Mouse (Mus musculus): ENCODE results near the gene Hps4.
A peak's percentile ranks its signal among the peaks of the same experiment; 100 is the strongest.

Hps4 gene

GRCm38 (mm10) chr5:112396066-112396465 is 53.2 kb downstream of the Hps4 start:
- DNase-seq (ENCODE audit: low read depth, low spot score): no peak

- no peak for DNase-seq (ENCODE audit: low read depth, low spot score)
These were observed 56.4 kb downstream of the Hps4 start for GRCm38 (mm10) chr5:112399284-112399683.

- DNase-seq (ENCODE audit: low read depth, low spot score): no peak
These were observed 59.6 kb downstream of the Hps4 start for GRCm38 (mm10) chr5:112402437-112402836.

- no peak for DNase-seq (ENCODE audit: low read depth, low spot score)
These were observed 63.1 kb downstream of the Hps4 start for GRCm38 (mm10) chr5:112406017-112406416.

DNA sequence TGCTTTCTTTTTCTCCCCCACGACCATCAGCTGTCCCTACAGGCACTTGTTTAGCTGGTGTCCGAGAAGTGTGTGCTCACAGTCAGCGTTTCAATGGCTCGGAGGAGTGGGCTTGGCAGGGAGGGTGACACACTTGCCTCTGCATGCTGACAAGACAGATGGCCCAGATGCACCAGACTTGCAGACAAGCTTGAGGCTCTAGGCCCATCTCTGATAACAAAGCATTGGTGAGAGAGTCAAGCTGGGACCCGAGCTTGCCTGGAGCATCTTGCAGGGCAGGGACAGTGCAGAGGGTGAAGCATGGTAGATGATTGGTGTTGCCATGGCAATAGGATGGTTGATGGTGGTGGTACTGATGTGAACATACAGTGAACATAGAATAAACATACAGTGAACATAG is 66.4 kb downstream of the Hps4 start:
- DNase-seq (ENCODE audit: low read depth, low spot score): no peak

DNA sequence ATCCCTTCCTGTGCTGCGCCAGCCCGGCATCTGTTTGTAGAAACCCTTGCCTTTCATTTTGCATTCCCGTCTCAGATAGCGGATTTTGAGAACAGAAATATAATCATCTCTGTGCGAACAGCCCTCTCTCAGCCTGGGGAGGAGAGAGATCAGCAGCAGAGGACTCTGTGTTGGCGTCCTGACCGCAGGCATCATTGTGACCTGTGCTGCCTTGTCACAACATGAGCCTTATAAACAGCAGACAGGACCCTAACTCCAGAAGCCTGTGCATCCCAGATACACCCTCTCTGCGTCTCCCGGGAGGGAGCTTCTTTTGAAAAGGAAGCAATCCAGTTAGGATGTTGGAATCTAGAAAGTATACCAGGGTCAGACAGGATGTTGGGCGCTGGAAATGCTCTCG is 68.2 kb downstream of the Hps4 start:
- no peak for DNase-seq (ENCODE audit: low read depth, low spot score)

DNA sequence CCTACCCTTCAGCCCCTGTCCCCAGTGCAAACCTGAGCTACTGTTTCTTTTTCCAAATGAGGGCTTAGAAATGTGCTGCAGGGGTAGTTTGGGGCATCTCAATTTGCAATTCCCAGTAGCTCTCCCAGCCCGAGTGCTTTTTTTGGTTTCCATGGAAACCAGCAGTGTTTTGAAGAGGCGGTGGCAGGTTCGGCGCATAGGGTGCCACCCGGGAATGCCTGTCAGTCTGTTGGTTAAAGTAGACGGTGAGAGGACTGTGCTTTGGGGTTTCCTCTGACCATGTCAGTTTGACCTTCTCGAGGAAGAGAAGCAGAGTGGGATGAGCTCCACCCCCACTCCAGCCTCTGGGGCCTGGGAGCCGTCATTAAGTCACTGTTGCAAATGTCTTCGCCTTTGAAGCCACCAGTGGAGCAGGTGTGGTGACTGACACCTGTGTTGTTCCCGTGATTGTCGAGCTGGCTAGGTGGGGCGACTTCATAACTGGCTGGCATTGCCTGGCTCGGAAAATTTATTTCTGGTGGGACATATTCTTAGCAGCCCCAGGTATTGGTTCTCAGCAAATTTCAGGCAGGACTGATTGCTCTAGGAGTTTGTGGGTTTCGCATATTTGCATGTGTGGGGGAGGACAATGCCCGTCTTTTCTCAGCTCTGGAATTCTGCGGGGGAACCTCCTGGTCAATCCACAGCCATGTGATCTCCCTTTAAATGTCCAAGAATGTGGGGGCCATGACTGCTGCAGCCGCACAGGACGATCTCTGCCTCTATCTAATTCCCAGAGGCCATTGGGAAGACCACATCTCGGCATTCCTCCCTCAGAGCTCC is 68.8 kb downstream of the Hps4 start:
- peak; percentile 61 for DNase-seq (ENCODE audit: low read depth, low spot score)

GRCm38 (mm10) chr5:112412781-112413180 is 69.9 kb downstream of the Hps4 start:
- DNase-seq (ENCODE audit: low read depth, low spot score): peak; percentile 61

- DNase-seq (ENCODE audit: low read depth, low spot score): no peak
These were observed 73.8 kb downstream of the Hps4 start for GRCm38 (mm10) chr5:112416673-112417072.

DNA sequence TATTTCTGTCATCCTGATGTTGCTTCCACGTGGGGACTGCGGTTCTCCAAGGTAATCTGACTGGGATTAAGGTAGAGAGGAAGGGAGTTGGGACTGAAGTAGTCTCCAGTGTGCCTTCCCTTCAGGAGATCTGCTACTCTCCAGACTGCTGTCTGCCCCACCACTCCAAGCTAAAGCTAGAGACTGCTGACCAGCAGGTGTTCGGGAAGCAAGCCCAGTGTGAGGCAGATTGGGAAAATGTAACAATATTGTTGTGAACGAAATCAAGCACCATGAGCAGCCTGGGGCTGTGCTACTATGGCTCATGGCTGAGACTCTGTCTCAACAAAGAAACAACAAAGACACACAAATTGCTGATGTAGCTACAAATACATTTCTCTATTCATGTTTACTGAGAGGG is 75.1 kb downstream of the Hps4 start:
- DNase-seq (ENCODE audit: low read depth, low spot score): no peak

GRCm38 (mm10) chr5:112419535-112419934 is 76.7 kb downstream of the Hps4 start:
- peak; percentile 81 for DNase-seq (ENCODE audit: low read depth, low spot score)

- DNase-seq (ENCODE audit: low read depth, low spot score): no peak
These were observed 83.8 kb downstream of the Hps4 start for GRCm38 (mm10) chr5:112426635-112427034.

DNA sequence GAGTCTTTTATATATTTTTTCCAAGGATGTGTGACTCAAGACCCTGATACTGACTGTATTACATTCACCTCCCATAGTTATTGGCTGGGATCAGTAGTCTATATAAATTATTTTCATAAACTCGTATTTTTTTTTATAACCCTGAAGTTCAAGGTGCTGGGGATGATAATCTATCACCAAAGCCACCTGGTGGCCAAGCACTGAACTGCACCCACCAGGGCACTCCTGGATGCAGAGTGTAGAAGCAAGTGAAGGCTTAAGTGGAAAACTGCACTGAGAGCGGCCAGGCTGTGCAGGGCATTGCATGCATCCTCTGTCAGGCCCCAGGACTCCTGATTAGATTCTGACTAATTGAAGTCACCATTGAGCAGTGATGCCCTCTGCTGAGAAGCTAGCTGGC is 84.4 kb downstream of the Hps4 start:
- peak; percentile 68 for DNase-seq (ENCODE audit: low read depth, low spot score)

Data from R1 (cell line).